Mouse (Mus musculus): ENCODE results near the gene Chd6. TPM values are rescaled to one million over a fixed set of nuclear protein-coding genes. Genes with fewer than 3 reads are reported as not detected.

Chd6 gene
- total and polyA plus RNA-seq, 2 experiments from 2014 or later = 20.7 to 61.0 TPM

DNA sequence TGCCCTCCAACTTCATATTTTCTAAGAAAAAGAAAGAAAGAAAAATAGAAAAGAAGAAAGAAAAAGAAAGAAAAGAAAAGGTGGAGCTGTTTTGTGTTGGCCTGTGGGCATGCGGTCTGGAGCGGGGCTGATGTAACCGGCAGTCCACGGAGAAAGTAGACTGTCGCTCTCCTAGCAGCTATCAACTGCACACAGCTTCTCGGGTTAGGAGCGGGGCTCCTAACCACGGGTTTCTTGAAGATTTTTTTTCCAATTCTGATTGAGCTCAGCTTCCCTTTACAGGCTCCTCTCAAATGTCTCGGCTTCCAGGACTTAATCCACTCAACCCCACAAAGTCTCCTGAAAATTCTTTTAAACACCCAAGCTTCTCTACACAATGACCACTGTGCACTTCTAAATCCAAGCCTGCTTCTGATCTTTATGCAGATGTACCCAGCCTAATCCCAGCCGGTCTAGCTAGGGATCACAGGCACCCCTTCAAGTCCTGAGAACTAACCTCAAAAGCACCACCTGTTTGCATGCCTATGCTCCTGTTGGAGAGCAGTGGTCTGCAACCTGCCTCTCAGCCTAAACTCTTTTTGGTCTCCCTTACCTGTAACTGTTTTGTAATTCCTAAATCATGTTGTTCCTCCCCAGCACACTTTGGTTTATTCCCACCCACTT lies 42.6 kb downstream of the Chd6 start:
- Histone ChIP-seq H3K36me3 (ENCODE audit: insufficient read depth) (0 out of 2 replicates have a peak, but pooled peaks cover 8% of the 10 kb centered on the region), H3K4me2 (ENCODE audit: low read depth) (no peak overlapping the region), H3K4me3 (ENCODE audit: low read depth, low read length) (no peak overlapping the region), H3K4me1 (ENCODE audit: insufficient read depth) (no peaks in the 10 kb centered on the region), H3K27ac (ENCODE audit: low read depth, low read length) (no peak overlapping the region), H3K9me3 (ENCODE audit: low read length) (no peaks in the 10 kb centered on the region), H3K9ac (no peak overlapping the region), H3K27me3 (ENCODE audit: insufficient read depth, low read length) (no peaks in the 10 kb centered on the region)
- DNase-seq (no peak), ATAC-seq (no peak)
- TF ChIP-seq CTCF (IDR thresholded peaks at IDR 0.05; ENCODE audit: low read depth) = no peak
- WGBS = 36% methylated on average over 10 of the region's 10 CpGs

DNA sequence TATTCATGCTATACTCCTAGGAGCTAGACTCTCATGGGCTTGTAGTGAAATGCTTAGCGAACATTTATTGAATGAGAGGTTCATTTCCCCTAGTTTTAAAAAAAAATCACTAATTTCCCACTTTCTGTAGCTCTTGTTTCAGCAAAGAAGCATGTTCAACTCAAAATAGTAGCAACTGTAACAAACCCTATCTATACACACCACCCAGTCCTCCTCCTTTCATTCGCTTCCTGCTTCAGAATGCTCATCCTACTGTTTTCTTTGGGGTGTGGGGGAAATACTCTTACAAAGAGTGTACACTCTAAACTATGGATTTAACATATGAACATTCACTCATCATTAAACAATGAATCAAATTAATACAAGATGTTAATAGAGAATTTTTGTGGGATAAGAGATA lies 43.3 kb downstream of the Chd6 start:
- H3K4me2 ChIP-seq (ENCODE audit: low read depth) = no peak overlapping the region
- 85% methylated on average over 2 of the region's 2 CpGs for WGBS

DNA sequence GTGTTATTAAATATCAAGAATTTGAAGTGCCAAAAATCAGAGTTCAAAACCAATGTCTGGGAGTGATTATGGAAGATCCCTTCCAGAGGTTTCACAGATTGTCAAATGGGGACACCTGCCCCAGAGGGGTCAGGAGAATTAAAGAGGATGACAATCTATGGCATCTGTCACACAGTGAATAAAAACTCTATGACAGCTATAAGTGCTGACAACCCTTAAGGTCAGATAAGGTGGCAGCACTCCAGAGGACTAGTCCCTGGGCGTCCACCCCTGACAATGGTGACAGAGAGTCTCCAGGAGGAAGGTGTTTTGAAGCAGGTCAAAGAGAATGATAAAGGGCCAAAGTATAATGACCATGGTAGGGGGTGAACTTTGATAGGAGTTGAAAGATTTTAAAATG lies 44.0 kb downstream of the Chd6 start:
- H3K4me3 ChIP-seq (ENCODE audit: low read depth, low read length) = no peak overlapping the region
- no peak overlapping the region for H3K4me2 ChIP-seq (ENCODE audit: low read depth)
- no peak for TF ChIP-seq CTCF (IDR thresholded peaks at IDR 0.05; ENCODE audit: low read depth)
- no peaks in the 10 kb centered on the region for H3K4me1 ChIP-seq (ENCODE audit: insufficient read depth)
- H3K27me3 ChIP-seq (ENCODE audit: insufficient read depth, low read length) = no peaks in the 10 kb centered on the region
- 0 out of 2 replicates have a peak, but pooled peaks cover 8% of the 10 kb centered on the region for H3K36me3 ChIP-seq (ENCODE audit: insufficient read depth)
- no peaks in the 10 kb centered on the region for H3K9me3 ChIP-seq (ENCODE audit: low read length)
- 72% methylated on average over 1 of the region's 1 CpGs for WGBS
- no peak for DNase-seq
- no peak overlapping the region for H3K9ac ChIP-seq
- no peak for ATAC-seq
- no peak overlapping the region for H3K27ac ChIP-seq (ENCODE audit: low read depth, low read length)

More for the DNA sequence above, 43.3 kb downstream of the Chd6 start:
- no peak overlapping the region for H3K27ac ChIP-seq (ENCODE audit: low read depth, low read length)
- TF ChIP-seq CTCF (IDR thresholded peaks at IDR 0.05; ENCODE audit: low read depth) = no peak
- H3K27me3 ChIP-seq (ENCODE audit: insufficient read depth, low read length) = no peaks in the 10 kb centered on the region
- no peak overlapping the region for H3K4me3 ChIP-seq (ENCODE audit: low read depth, low read length)
- no peaks in the 10 kb centered on the region for H3K4me1 ChIP-seq (ENCODE audit: insufficient read depth)
- H3K9me3 ChIP-seq (ENCODE audit: low read length) = no peaks in the 10 kb centered on the region
- 0 out of 2 replicates have a peak, but pooled peaks cover 8% of the 10 kb centered on the region for H3K36me3 ChIP-seq (ENCODE audit: insufficient read depth)
- DNase-seq = no peak
- ATAC-seq = no peak
- H3K9ac ChIP-seq = no peak overlapping the region

DNA sequence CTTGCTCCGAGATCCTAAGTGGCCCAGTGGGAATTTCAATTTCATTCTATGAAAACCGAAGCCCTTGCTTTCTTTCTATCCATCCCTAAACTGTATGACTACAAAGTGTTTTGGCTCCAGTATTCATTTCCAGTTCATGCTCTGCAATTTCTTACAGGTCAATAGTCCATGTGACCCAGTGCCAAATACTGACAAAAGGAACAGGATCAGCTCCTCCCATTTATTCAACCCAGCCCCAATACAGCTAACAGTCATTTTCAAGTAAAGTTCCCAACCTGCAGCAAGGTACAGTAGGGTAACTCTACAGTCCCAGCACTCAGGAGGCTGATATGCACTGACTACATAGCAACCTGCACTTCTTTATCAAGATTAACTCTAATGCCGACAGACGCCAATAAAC lies 50.0 kb downstream of the Chd6 start:
- Histone ChIP-seq H3K9me3 (ENCODE audit: low read length) (no peaks in the 10 kb centered on the region), H3K27me3 (ENCODE audit: insufficient read depth, low read length) (no peaks in the 10 kb centered on the region), H3K4me1 (ENCODE audit: insufficient read depth) (no peaks in the 10 kb centered on the region), H3K4me3 (ENCODE audit: low read depth, low read length) (no peak overlapping the region), H3K4me2 (ENCODE audit: low read depth) (no peak overlapping the region), H3K9ac (no peak overlapping the region), H3K27ac (ENCODE audit: low read depth, low read length) (no peak overlapping the region), H3K36me3 (ENCODE audit: insufficient read depth) (no peaks in the 10 kb centered on the region)
- no peak for ATAC-seq
- no peak for DNase-seq
- WGBS = 82% methylated on average over 4 of the region's 4 CpGs
- no peak for TF ChIP-seq CTCF (IDR thresholded peaks at IDR 0.05; ENCODE audit: low read depth)

DNA sequence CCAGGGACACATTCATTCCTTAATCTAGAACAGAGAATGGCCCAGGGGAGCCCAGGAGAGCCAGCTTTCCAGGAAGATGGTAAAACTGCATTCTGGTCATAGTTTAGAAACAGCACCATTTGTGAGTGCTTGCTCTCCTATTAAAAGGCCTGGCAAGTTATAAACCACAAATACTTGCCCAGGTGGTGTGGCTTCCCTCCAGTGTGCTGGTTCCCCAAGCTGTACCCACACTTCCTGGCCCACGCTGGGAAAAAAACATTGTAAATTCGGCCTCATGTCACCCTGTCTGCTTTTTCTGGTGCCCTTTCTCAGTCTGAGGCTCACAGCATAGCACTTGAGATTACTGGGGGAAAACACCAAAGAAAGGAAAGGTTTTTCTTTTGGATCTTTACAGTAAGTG lies 55.1 kb downstream of the Chd6 start:
- H3K9ac ChIP-seq = no peak overlapping the region
- H3K27ac ChIP-seq (ENCODE audit: low read depth, low read length) = no peak overlapping the region
- WGBS = 64% methylated on average over 2 of the region's 2 CpGs
- H3K4me2 ChIP-seq (ENCODE audit: low read depth) = no peak overlapping the region
- ATAC-seq (no peak), DNase-seq (no peak)
- peaks cover 15% of the 10 kb centered on the region for H3K36me3 ChIP-seq (ENCODE audit: insufficient read depth)
- no peak for TF ChIP-seq CTCF (IDR thresholded peaks at IDR 0.05; ENCODE audit: low read depth)
- no peaks in the 10 kb centered on the region for H3K9me3 ChIP-seq (ENCODE audit: low read length)
- no peaks in the 10 kb centered on the region for H3K4me1 ChIP-seq (ENCODE audit: insufficient read depth)
- H3K27me3 ChIP-seq (ENCODE audit: insufficient read depth, low read length) = no peaks in the 10 kb centered on the region
- H3K4me3 ChIP-seq (ENCODE audit: low read depth, low read length) = no peak overlapping the region

DNA sequence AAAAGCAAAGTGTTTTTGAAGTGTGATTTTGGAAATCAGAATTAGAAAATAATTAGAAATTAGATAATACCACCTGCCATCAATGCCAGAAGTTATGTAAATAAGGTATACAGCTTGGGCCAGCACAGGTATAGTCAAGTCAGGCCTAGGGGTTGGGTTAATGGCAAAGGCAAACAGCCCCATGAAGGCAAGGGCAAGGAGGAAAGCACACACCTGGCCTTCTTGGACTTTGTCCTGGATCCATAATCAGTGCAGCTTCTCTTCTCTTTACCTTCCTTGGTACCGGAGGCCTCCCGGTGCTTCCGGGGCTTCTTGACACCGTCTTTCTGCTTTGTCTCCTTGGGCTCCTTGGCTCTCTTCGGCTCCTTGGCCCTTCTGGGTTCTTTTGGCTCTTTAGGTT lies 56.7 kb downstream of the Chd6 start:
- no peaks in the 10 kb centered on the region for H3K9me3 ChIP-seq (ENCODE audit: low read length)
- TF ChIP-seq CTCF (IDR thresholded peaks at IDR 0.05; ENCODE audit: low read depth) = no peak
- no peak overlapping the region for H3K4me2 ChIP-seq (ENCODE audit: low read depth)
- no peak overlapping the region for H3K4me3 ChIP-seq (ENCODE audit: low read depth, low read length)
- 99% methylated on average over 5 of the region's 5 CpGs for WGBS
- ATAC-seq (no peak), DNase-seq (no peak)
- H3K36me3 ChIP-seq (ENCODE audit: insufficient read depth) = peaks cover 15% of the 10 kb centered on the region
- H3K27me3 ChIP-seq (ENCODE audit: insufficient read depth, low read length) = no peaks in the 10 kb centered on the region
- no peaks in the 10 kb centered on the region for H3K4me1 ChIP-seq (ENCODE audit: insufficient read depth)
- no peak overlapping the region for H3K27ac ChIP-seq (ENCODE audit: low read depth, low read length)
- no peak overlapping the region for H3K9ac ChIP-seq

DNA sequence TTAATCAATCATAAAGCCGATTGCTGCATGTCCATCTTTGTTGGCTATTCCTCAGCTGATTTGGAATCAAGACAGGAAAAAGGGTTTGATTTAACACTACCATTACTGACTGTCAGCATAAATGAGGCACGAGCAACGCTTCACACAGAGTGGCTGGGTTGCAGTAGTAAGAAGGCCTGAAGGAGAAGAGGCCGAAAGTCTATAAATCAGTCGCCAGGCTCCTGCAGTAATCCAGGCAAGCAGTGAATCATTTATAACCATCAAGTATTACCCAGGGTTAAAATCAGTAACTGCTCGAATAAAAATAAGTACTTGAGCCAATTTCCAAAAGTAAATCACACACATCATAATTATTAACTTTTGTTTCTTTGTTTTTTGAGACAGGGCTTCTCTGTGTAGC lies 59.4 kb downstream of the Chd6 start:
- Histone ChIP-seq H3K36me3 (ENCODE audit: insufficient read depth) (peaks cover 15% of the 10 kb centered on the region), H3K4me2 (ENCODE audit: low read depth) (no peak overlapping the region), H3K27me3 (ENCODE audit: insufficient read depth, low read length) (no peaks in the 10 kb centered on the region), H3K27ac (ENCODE audit: low read depth, low read length) (no peak overlapping the region), H3K4me1 (ENCODE audit: insufficient read depth) (0 out of 2 replicates have a peak, but pooled peaks cover under 1% of the 10 kb centered on the region), H3K9me3 (ENCODE audit: low read length) (no peaks in the 10 kb centered on the region), H3K4me3 (ENCODE audit: low read depth, low read length) (no peak overlapping the region), H3K9ac (no peak overlapping the region)
- ATAC-seq (no peak), DNase-seq (no peak)
- no peak for TF ChIP-seq CTCF (IDR thresholded peaks at IDR 0.05; ENCODE audit: low read depth)
- WGBS = 78% methylated on average over 6 of the region's 6 CpGs
